In the genomic region with DNA sequence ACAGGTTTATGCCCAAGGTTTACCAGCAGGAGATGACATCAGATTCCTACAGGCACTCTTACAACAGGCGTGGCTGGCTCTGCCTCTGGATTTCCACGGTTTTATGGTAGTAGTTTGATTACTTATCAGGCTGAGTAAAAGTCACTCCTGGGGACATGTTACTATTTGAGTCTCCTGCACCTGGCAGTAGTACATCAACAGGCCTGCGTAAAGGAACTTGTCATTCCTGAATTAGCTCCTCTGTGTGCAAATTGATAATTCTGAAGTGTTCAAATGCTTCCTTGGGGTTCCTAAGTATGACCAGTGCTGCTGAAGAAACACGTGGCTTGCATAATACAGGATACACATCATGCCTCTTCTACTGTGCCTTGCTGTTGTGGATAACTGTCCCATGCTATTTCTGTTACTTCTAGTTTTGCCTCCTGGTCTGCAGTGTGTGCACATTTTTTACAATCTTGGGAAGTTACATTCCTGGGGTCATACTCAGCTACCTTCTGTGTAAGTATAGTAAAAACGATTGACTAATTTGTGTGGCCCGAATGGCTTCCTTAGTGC, we compare ENCODE assay signal across 32 mouse cellular contexts. TPM values are rescaled to one million over a fixed set of nuclear protein-coding genes. Genes with fewer than 3 reads are reported as not detected.
DNase-seq lines count a peak whose midpoint lies in the region; ATAC-seq and TF ChIP-seq lines count a peak whose summit lies in the region.
"Had no signal": no experiment of that assay in that cellular context is flagged by ENCODE, and none has a peak within 500 bp of the region (broad histone marks: within the 10 kb centered on the region; RNA-seq: fewer than 3 reads in every experiment).

No protein-coding gene starts in this region.

- peak overlapping the region; percentile 20; the same call in 1 of the 2 replicates for H3K27ac ChIP-seq in heart, embryonic 13.5 days (replicated peaks)
- no peak overlapping the region for H3K27ac ChIP-seq in intestine, embryonic 15.5 days
- no peak overlapping the region for H3K27ac ChIP-seq in midbrain, embryonic 15.5 days
- H3K27ac ChIP-seq: embryonic facial prominence, embryonic 12.5 days; heart, embryonic 10.5 days; hindbrain, postnatal 0 days; kidney, embryonic 15.5 days; layer of hippocampus, adult 2 months; liver, embryonic 12.5 days; midbrain, embryonic 13.5 days; stomach, embryonic 15.5 days had no signal

- TF ChIP-seq CTCF in C2C12 (IDR thresholded peaks at IDR 0.05; ENCODE audit: control insufficient read depth, insufficient read depth, insufficient read length), result no peak

- peaks cover 23% of the 10 kb centered on the region for H3K4me1 ChIP-seq in heart, embryonic 13.5 days
- H3K4me1 ChIP-seq in intestine, embryonic 15.5 days (replicated peaks), result no peaks in the 10 kb centered on the region
- no peaks in the 10 kb centered on the region for H3K4me1 ChIP-seq in midbrain, embryonic 15.5 days
- H3K4me1 ChIP-seq: embryonic facial prominence, embryonic 12.5 days; heart, embryonic 10.5 days; kidney, embryonic 15.5 days; liver, embryonic 12.5 days; midbrain, embryonic 13.5 days; stomach, embryonic 15.5 days had no signal

- H3K27me3 ChIP-seq in heart, embryonic 13.5 days (replicated peaks), result no peaks in the 10 kb centered on the region
- H3K27me3 ChIP-seq in C2C12 (ENCODE audit: control insufficient read depth, insufficient read depth, insufficient read length), result no peaks in the 10 kb centered on the region
- no peaks in the 10 kb centered on the region for H3K27me3 ChIP-seq in intestine, embryonic 15.5 days (replicated peaks)
- no peaks in the 10 kb centered on the region for H3K27me3 ChIP-seq in midbrain, embryonic 15.5 days (replicated peaks)
- H3K27me3 ChIP-seq: CH12.LX; embryonic facial prominence, embryonic 12.5 days; kidney, embryonic 15.5 days; liver, embryonic 12.5 days; midbrain, embryonic 13.5 days; stomach, embryonic 15.5 days had no signal

- no peak for ATAC-seq in heart, embryonic 13.5 days (ENCODE audit: extremely low read depth, insufficient number of reproducible peaks, low FRiP score, low TSS enrichment)
- ATAC-seq in intestine, embryonic 15.5 days, result peak; percentile 88
- no peak for ATAC-seq in midbrain, embryonic 15.5 days (replicated peaks)
- ATAC-seq: activated CD4-positive, CD25-positive, alpha-beta regulatory T cell, adult 4 months; hindbrain, postnatal 0 days; liver, embryonic 12.5 days; liver, postnatal 0 days; midbrain, embryonic 13.5 days had no signal

- H3K9ac ChIP-seq in heart, embryonic 13.5 days, result no peak overlapping the region
- no peak overlapping the region for H3K9ac ChIP-seq in intestine, embryonic 15.5 days
- H3K9ac ChIP-seq in midbrain, embryonic 15.5 days, result no peak overlapping the region
- H3K9ac ChIP-seq: embryonic facial prominence, embryonic 12.5 days; kidney, embryonic 15.5 days; liver, embryonic 12.5 days; liver, postnatal 0 days; midbrain, embryonic 13.5 days; stomach, embryonic 15.5 days had no signal

- no peaks in the 10 kb centered on the region for H3K9me3 ChIP-seq in heart, embryonic 13.5 days
- H3K9me3 ChIP-seq in intestine, embryonic 15.5 days, result no peaks in the 10 kb centered on the region
- H3K9me3 ChIP-seq in midbrain, embryonic 15.5 days, result no peaks in the 10 kb centered on the region
- H3K9me3 ChIP-seq: embryonic facial prominence, embryonic 12.5 days; heart, embryonic 10.5 days; kidney, embryonic 15.5 days; liver, embryonic 12.5 days; midbrain, embryonic 13.5 days; stomach, embryonic 15.5 days had no signal

- H3K79me3 ChIP-seq in C2C12 (ENCODE audit: low read depth), result no peaks in the 10 kb centered on the region

- H3ac ChIP-seq in C2C12 (ENCODE audit: control insufficient read depth, insufficient read length, low read depth), result no peak overlapping the region

- no peaks in the 10 kb centered on the region for H3K79me2 ChIP-seq in C2C12 (ENCODE audit: control insufficient read depth, insufficient read depth)

- H3K4me3 ChIP-seq in heart, embryonic 13.5 days, result no peak overlapping the region
- H3K4me3 ChIP-seq in C2C12 (ENCODE audit: insufficient read depth, poor library complexity, severe bottlenecking), result no peak overlapping the region
- H3K4me3 ChIP-seq in intestine, embryonic 15.5 days (replicated peaks), result no peak overlapping the region
- no peak overlapping the region for H3K4me3 ChIP-seq in midbrain, embryonic 15.5 days
- H3K4me3 ChIP-seq: embryonic facial prominence, embryonic 12.5 days; heart, embryonic 10.5 days; kidney, embryonic 15.5 days; layer of hippocampus, adult 2 months; liver, embryonic 12.5 days; midbrain, embryonic 13.5 days; stomach, embryonic 15.5 days had no signal

- H3K4me2 ChIP-seq in heart, embryonic 13.5 days, result no peak overlapping the region
- H3K4me2 ChIP-seq in intestine, embryonic 15.5 days (replicated peaks), result no peak overlapping the region
- H3K4me2 ChIP-seq in midbrain, embryonic 15.5 days, result no peak overlapping the region
- H3K4me2 ChIP-seq: embryonic facial prominence, embryonic 12.5 days; kidney, embryonic 15.5 days; liver, embryonic 12.5 days; midbrain, embryonic 13.5 days; stomach, embryonic 15.5 days had no signal

- WGBS in heart, embryonic 13.5 days, result 45% methylated on average over 6 of the region's 6 CpGs
- 40% methylated on average over 6 of the region's 6 CpGs for WGBS in intestine, embryonic 15.5 days
- 85% methylated on average over 6 of the region's 6 CpGs for WGBS in midbrain, embryonic 15.5 days

- no peak for DNase-seq in heart, adult 9 months (ENCODE audit: low spot score in 2 of 2)
- peak; percentile 66 for DNase-seq in skeletal muscle tissue, adult 2 months (ENCODE audit: low read depth, low spot score)
- no peak for DNase-seq in testis, postnatal 10 days (ENCODE audit: low spot score)
- no peak for DNase-seq in cerebellum, adult 9-11 months
- DNase-seq: adrenal gland, adult 2 months; adrenal gland, postnatal 36 days; B cell, adult 2 months; cerebellum, adult 2 months; cerebellum, postnatal 25 days; embryo, embryonic 11 days; gastrocnemius, postnatal 36 days; heart, postnatal 14 days; kidney, adult 18-20 months; kidney, postnatal 36 days; left cerebral cortex, postnatal 4 days; liver, postnatal 0 days; lung, postnatal 36 days; thymus, postnatal 25 days had no signal

- peaks cover 20% of the 10 kb centered on the region for H3K36me3 ChIP-seq in heart, embryonic 13.5 days
- peaks cover 14% of the 10 kb centered on the region for H3K36me3 ChIP-seq in C2C12 (ENCODE audit: control insufficient read depth, insufficient read depth)
- H3K36me3 ChIP-seq in intestine, embryonic 15.5 days, result no peaks in the 10 kb centered on the region
- H3K36me3 ChIP-seq in midbrain, embryonic 15.5 days (replicated peaks), result no peaks in the 10 kb centered on the region
- H3K36me3 ChIP-seq: embryonic facial prominence, embryonic 12.5 days; kidney, embryonic 15.5 days; liver, embryonic 12.5 days; midbrain, embryonic 13.5 days; stomach, embryonic 15.5 days had no signal

TF ChIP-seq in C2C12, 6 proteins besides CTCF, POLR2A, EP300 and RAD21:
- TF ChIP-seq USF1 (IDR thresholded peaks at IDR 0.05; ENCODE audit: low read depth) (no peak), MAX (IDR thresholded peaks at IDR 0.05) (no peak), MYOD1 (IDR thresholded peaks at IDR 0.05; ENCODE audit: control insufficient read depth, insufficient read length, low read depth) (peak; percentile 26)

RNA-seq across cellular contexts. Expression of gene Zfp622, which starts 17.9 kb away (rescaled TPM):
- 16.4 and 20.9 TPM in 2 replicates for polyA plus RNA-seq in heart, embryonic 13.5 days (2015; fragmentation: Nextera tagmentation; extraction: Ambion mirVana)
- polyA plus RNA-seq in C2C12 (2012; fragmentation: generic; extraction: Trizol), result 89.1 TPM
- 31.8 and 34.9 TPM in 2 replicates for polyA plus RNA-seq in intestine, embryonic 15.5 days (2015; fragmentation: Nextera tagmentation; extraction: Ambion mirVana)
- polyA plus RNA-seq in midbrain, embryonic 15.5 days (2015; fragmentation: Nextera tagmentation; extraction: Ambion mirVana), result 38.8 and 39.3 TPM in 2 replicates
